Mouse (Mus musculus) olfactory bulb, adult 2 months (tissue): ENCODE results near the gene Mrap. TPM values are rescaled to one million over a fixed set of nuclear protein-coding genes. Genes with fewer than 3 reads are reported as not detected.

Experiments used
- H3K27ac ChIP-seq: fragments of 200-500 bp; 2 replicates; pipeline ENCODE4 v1.5.1; 2012; ENCODE audit warnings: low read depth, low read length; ENCODE audit not compliant: insufficient read depth
- H3K4me1 ChIP-seq: fragments of 200-500 bp; 2 replicates; pipeline ENCODE4 v1.6.1; 2012; ENCODE audit warnings: low read length; ENCODE audit not compliant: control insufficient read depth, insufficient read depth
- H3K4me3 ChIP-seq: fragments of 200-500 bp; 2 replicates; pipeline ENCODE4 v1.5.1; 2012; ENCODE audit warnings: mild to moderate bottlenecking, low read depth, low read length, moderate library complexity; ENCODE audit not compliant: insufficient read depth
- CTCF ChIP-seq: fragments of 200-500 bp; IDR thresholded peaks from 2 replicates; pipeline ENCODE4 v1.5.1; 2012; ENCODE audit warnings: low read depth, mild to moderate bottlenecking, low read length, moderate library complexity; ENCODE audit not compliant: insufficient read depth
- POLR2A ChIP-seq: fragments of 200-500 bp; IDR thresholded peaks from 2 replicates; pipeline ENCODE4 v1.6.1; 2012; ENCODE audit warnings: mild to moderate bottlenecking, low read depth, low read length, moderate library complexity; ENCODE audit not compliant: insufficient read depth
- WGBS: fragments of 180-500 bp; shearing (Covaris S2); methylation state at CpG from one replicate; pipeline ENCODE4 v1.1.7; 2018; 5-methylcytosine and 5-hydroxymethylcytosine counted together
- polyA plus RNA-seq: library from polyadenylated mRNA; stranded (reverse); fragments of >200 nt; gene quantifications from 2 replicates; pipeline ENCODE4 v1.2.4, GENCODE M21; 2012; ENCODE audit warnings: low replicate concordance; ENCODE audit not compliant: missing spikeins, insufficient read depth, insufficient read length

Gene Mrap
- polyA plus RNA-seq, 1 experiment: not detected

DNA sequence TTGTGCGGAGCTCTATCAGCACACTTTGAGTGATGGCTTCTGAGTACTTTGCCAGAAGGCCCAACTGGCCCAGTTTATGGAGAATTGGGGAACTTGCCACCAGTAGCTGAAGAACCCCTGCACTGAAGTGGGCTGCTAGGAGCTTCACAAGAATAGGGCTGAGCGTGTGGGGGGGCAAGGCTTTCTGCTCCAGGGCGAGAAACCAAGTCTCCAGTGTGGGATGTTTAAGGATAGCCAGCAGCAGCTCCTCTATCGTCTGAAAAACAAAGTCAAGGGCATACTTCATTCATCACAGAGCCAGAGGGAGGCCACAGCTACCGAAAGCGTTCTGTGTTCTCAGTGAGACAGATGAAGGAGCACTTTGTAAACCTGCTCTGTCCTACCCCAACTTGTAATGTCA, 36.6 kb downstream of the Mrap start:
- no peak overlapping the region for H3K27ac ChIP-seq
- no peak overlapping the region for H3K4me3 ChIP-seq
- TF ChIP-seq CTCF (no peak), POLR2A (no peak)
- WGBS: 91% methylated on average over 6 of the region's 6 CpGs
- H3K4me1 ChIP-seq: no peaks in the 10 kb centered on the region

DNA sequence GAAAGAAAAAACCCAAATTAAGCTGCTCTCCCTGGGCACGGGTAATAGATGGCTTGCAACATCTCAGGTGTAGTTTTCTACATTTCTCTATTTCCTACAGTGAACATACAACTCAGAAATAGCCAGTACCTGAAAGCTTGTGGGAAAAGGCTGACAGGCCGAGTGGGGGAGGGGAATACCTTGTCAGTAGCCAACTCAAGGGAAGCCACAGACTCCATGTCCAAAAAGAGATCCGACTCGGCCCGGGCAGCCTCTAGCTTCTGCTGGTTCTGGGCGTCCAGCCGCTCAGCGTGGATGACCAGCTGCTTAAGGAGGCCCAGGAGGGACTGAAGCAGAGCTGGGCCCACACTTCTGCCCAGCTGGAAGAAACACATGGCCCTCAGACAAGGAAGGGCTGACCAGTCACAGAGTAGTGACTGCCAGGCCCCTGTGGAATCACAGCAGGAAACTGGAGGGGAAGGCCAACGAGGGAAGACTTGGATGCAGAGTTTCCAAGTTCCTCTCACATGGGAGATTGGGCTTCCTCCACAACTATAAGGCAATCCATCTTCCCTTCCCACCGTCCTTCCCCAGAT, 38.0 kb downstream of the Mrap start:
- H3K4me3 ChIP-seq: no peak overlapping the region
- no peak for TF ChIP-seq CTCF
- TF ChIP-seq POLR2A: no peak
- WGBS: 81% methylated on average over 10 of the region's 10 CpGs
- H3K4me1 ChIP-seq: no peaks in the 10 kb centered on the region
- no peak overlapping the region for H3K27ac ChIP-seq

DNA sequence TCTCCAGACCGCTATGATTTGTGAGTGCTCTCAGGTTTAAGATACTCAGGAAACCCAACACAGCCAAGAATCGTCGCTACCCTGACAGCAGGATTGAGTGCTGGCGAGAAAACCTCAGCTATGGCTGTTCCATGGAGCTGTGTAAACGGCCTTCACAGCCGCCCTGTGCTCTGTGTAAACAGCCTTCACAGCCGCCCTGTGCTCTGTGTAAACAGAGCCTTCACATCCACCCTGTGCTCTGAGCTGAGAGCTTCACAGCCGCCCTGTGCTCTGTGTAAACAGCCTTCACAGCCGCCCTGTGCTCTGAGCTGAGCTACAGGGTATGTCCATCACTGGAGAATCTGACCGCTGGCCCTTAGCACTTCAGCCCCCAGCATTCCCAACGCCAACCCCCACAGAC, 41.8 kb downstream of the Mrap start:
- TF ChIP-seq POLR2A (no peak), CTCF (no peak)
- Histone ChIP-seq H3K4me3 (no peak overlapping the region), H3K27ac (no peak overlapping the region), H3K4me1 (no peaks in the 10 kb centered on the region)
- WGBS: 90% methylated on average over 11 of the region's 11 CpGs

DNA sequence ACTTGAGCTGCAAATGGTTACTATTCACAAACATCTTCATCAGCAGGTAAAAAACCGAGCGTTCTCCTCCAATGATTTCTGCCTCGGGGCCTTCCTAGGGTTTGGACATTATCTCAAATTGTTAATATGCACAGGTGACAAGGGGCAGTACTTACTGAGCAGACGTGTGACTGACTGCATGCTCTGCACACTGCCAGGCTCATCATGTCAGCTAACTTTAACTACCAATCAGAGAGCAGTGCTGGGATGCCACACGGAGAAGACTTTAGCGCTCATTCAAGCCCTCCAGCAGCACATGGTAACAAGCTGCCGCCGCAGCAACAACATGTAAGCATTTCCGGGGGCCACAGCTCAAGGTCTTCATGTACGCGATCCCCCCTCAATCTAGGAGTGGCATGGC, 45.3 kb downstream of the Mrap start:
- WGBS: 92% methylated on average over 11 of the region's 11 CpGs
- Histone ChIP-seq H3K4me1 (no peaks in the 10 kb centered on the region), H3K4me3 (no peak overlapping the region), H3K27ac (no peak overlapping the region)
- TF ChIP-seq CTCF (no peak), POLR2A (no peak)

DNA sequence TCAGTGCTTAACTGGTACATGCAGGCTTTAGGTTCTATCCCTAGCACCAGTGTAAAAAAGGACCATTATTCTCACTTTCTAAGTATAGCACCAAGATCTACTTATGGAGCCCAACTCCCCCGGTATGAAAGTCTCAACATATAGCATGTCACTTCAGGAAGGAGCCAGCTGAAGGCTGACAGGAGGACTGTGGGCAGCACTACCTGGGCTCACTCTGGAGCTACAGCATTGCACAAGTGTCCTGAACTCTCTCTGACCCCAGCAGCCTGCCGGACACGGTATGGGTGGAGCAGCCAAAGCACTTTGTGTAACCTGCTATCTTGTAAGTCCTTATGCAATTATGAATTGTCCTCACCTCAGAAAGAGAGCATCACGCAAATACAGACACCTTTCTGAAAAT, 47.2 kb downstream of the Mrap start:
- no peaks in the 10 kb centered on the region for H3K4me1 ChIP-seq
- TF ChIP-seq POLR2A (no peak), CTCF (no peak)
- H3K27ac ChIP-seq: no peak overlapping the region
- H3K4me3 ChIP-seq: no peak overlapping the region
- WGBS: 92% methylated on average over 4 of the region's 4 CpGs

DNA sequence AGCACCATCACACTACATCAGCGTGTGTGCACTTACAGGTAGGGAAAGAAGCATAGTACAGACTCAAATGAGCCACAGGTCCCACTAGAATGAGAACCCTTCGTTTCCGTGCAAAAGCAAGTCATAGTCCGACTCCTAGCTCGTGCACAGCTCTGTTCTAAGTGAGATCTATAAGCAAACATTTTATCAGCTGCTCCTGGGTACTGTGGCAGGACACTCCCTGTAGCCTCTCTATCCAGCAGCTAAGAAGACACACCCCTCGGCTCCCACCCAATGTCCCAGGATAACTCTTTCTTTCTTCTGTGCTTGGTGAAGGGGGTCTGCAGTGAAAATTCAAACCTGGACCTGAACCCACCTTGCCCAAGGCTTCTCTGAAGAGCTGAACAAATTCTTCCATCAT, 50.6 kb downstream of the Mrap start:
- 96% methylated on average over 6 of the region's 6 CpGs for WGBS
- H3K4me3 ChIP-seq: no peak overlapping the region
- H3K27ac ChIP-seq: no peak overlapping the region
- H3K4me1 ChIP-seq: no peaks in the 10 kb centered on the region; the same call in 1 of the 2 replicates
- TF ChIP-seq CTCF (no peak), POLR2A (no peak)

DNA sequence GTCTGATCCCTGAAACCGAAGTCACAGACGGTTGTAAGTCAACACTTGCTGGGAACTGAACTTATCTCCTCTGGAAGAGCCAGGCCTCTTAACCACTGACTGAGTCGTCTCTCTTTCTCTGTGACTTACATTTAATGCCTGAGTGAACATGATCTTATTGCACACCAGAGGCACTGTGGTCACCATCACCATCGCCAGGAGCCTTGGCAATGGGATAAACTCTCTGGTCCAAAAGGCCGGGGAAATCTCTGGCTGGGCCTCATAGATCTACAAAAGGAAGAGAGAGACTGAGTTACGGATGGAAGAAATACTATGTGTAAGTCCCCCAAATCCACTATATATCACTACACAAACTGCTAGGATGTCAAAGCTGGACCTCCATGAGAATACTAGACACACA, 52.9 kb downstream of the Mrap start:
- H3K4me3 ChIP-seq: no peak overlapping the region
- no peak overlapping the region for H3K27ac ChIP-seq
- no peaks in the 10 kb centered on the region; the same call in 1 of the 2 replicates for H3K4me1 ChIP-seq
- TF ChIP-seq POLR2A (no peak), CTCF (no peak)
- WGBS: 82% methylated on average over 6 of the region's 6 CpGs

DNA sequence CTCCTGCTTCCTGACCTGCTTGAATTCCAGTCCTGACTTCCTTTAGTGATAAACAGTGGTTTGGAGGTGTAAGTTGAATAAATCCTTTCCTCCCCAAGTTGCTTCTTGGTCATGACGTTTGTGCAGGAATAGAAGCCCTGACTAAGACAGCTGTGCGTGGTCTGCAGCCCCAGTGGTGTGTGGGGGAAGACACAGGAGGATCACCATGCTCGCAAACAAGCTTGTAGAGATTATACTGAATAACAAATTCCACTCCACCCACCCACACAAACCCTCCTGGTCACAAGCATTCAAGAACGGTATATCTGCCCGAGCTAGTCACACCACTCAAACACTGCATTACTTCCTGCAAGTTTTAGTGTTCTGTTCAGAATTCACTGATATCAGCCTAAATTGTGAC, 54.1 kb downstream of the Mrap start:
- no peak overlapping the region for H3K27ac ChIP-seq
- TF ChIP-seq CTCF (no peak), POLR2A (no peak)
- 63% methylated on average over 5 of the region's 5 CpGs for WGBS
- H3K4me1 ChIP-seq: no peaks in the 10 kb centered on the region; the same call in 1 of the 2 replicates
- no peak overlapping the region for H3K4me3 ChIP-seq

DNA sequence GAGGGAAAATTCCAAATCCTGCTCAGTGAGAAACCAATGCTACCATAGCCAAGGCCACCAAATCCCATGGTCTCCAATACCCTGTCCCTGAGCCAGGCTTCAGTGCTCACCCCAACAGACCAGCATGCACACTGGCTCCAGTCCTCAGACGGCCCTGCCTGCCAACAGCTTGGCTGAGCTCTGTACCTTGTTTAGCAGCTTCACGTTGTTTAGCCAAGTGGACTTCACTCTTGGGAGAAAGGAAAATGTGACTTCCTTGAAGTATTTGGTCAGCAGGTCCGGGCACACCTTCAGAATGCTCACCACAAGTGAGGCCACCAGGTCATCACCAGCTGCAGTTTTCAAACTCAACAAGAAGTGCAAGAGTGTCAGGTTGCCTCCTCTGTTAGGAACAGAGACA, 54.5 kb downstream of the Mrap start:
- Histone ChIP-seq H3K27ac (no peak overlapping the region), H3K4me1 (no peaks in the 10 kb centered on the region; the same call in 1 of the 2 replicates), H3K4me3 (no peak overlapping the region)
- 62% methylated on average over 3 of the region's 3 CpGs for WGBS
- no peak for TF ChIP-seq CTCF
- no peak for TF ChIP-seq POLR2A

DNA sequence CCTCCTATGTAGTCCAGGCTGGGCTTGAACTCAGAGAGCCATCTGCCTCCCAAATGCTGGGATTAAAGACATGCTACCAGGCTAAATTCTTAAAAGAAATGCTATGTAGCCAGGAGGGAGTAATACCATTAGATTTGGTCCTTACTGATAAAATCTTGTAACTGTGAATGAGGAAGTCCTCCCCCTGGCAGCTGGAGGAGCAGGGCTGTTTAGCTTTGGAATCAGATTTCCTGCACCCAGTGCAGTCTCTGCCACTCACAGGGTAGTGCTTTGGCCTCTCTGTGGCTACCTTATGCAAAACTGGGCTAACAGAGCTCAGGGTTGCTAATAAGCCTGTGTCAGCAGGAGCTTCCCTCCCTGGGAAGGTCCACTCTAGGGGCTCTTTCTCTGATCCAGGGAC, 56.7 kb downstream of the Mrap start:
- no peak for TF ChIP-seq POLR2A
- no peak for TF ChIP-seq CTCF
- H3K27ac ChIP-seq: no peak overlapping the region
- H3K4me3 ChIP-seq: no peak overlapping the region
- H3K4me1 ChIP-seq: no peaks in the 10 kb centered on the region; the same call in 1 of the 2 replicates
